Mouse (Mus musculus) E14TG2a.4 (cell line): Measurements from ENCODE around the gene Phb2.
A peak's percentile ranks its signal among the peaks of the same experiment; 100 is the strongest.

Experiments
- H3K27me3 ChIP-seq: 2 replicates; pipeline ENCODE4 v1.6.1; 2014; ENCODE audit warnings: low read length, control low read depth; ENCODE audit not compliant: insufficient read depth
- H3K36me3 ChIP-seq: 2 replicates; pipeline ENCODE4 v1.6.1; 2014; ENCODE audit warnings: low read length, control low read depth; ENCODE audit not compliant: insufficient read depth
- H3K4me1 ChIP-seq: replicated peaks from 2 replicates; pipeline ENCODE4 v1.6.1; 2014; ENCODE audit warnings: low read depth, low read length, control low read depth
- H3K4me3 ChIP-seq: replicated peaks from 2 replicates; pipeline ENCODE4 v1.5.1; 2014; ENCODE audit warnings: mild to moderate bottlenecking, low read length
- H3K9me3 ChIP-seq: 2 replicates; pipeline ENCODE4 v1.6.1; 2014; ENCODE audit warnings: low read length, control low read depth
- CTCF ChIP-seq: conservative IDR thresholded peaks from 2 replicates; pipeline ENCODE4 v1.5.1; 2014; ENCODE audit warnings: low read length
- NANOG ChIP-seq: IDR thresholded peaks from 2 replicates; pipeline ENCODE4 v1.6.1; 2014; ENCODE audit warnings: borderline replicate concordance, low read length, mixed read lengths
- POU5F1 ChIP-seq: IDR thresholded peaks from 2 replicates; pipeline ENCODE4 v1.6.1; 2014; ENCODE audit warnings: low read length, borderline replicate concordance

Phb2 gene

DNA sequence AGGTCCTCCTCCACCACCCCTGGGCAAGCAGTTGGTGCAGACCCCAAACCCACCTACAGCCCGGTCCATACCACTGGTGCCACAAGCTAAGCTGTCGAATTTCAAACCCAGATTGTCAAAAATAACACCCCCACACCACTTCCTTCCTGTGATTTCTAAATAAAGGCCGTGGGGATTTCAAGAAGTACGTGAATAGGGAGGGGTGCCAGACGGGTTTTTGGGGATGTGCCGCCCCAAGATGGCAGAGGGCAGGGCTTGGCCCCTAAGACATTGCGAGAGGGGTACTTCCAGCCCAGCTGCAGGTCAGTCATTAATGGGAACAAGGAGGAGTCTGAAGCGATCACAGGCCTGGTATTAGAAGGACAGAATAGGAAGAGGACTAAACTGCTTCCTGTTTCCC lies 11.4 kb downstream of the Phb2 start:
- H3K36me3 ChIP-seq: peaks cover 72% of the 10 kb centered on the region
- no peak overlapping the region for H3K4me3 ChIP-seq
- no peak for TF ChIP-seq NANOG
- no peaks in the 10 kb centered on the region for H3K9me3 ChIP-seq
- no peaks in the 10 kb centered on the region for H3K27me3 ChIP-seq
- H3K4me1 ChIP-seq: peaks cover 56% of the 10 kb centered on the region

DNA sequence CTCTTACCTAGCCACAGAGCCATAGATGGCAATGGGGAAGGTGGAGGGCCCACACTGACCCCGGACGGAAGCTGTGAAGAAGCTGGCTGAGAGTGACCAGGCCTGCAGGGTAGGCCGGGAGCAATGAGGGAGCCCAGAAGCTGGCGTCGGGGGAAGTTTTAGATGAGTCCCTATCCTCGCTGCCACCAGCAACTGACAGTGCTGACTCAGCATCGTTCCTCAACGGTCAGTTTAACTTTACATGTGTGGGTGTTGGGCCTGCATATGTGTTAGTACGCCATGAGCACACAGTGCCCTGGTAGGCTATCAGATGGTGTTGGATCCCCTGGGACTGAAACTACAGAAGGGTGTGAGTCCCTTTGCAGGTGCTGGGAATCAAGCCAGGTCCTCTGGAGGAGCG lies 12.3 kb downstream of the Phb2 start:
- no peak for TF ChIP-seq NANOG
- no peak for TF ChIP-seq POU5F1
- no peak for TF ChIP-seq CTCF
- no peaks in the 10 kb centered on the region for H3K27me3 ChIP-seq
- peaks cover 78% of the 10 kb centered on the region for H3K36me3 ChIP-seq
- peaks cover 50% of the 10 kb centered on the region for H3K4me1 ChIP-seq
- no peak overlapping the region for H3K4me3 ChIP-seq
- H3K9me3 ChIP-seq: no peaks in the 10 kb centered on the region

DNA sequence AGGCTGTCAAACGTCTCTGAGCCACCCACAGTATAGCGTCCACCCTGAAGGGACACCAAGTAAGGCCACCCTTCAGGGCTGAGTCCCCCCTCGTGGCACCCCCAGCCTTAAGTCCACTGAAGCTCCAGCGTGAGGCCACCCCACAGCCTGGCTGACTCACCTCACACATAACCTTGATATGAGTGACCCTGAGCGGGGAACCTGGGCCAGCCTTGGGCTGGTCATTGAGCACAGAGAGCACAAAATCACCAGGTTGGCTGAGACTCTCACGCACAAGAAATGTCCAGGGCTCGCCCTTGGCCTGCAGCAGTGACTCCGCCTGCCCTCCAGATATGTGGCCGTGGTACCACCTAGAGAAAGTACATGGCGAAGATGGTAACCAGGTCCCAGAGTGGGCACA lies 16.5 kb downstream of the Phb2 start:
- Histone ChIP-seq H3K9me3 (no peaks in the 10 kb centered on the region), H3K27me3 (no peaks in the 10 kb centered on the region), H3K4me3 (no peak overlapping the region), H3K4me1 (peaks cover 55% of the 10 kb centered on the region), H3K36me3 (peaks cover 75% of the 10 kb centered on the region)
- TF ChIP-seq CTCF: no peak
- no peak for TF ChIP-seq NANOG
- no peak for TF ChIP-seq POU5F1

DNA sequence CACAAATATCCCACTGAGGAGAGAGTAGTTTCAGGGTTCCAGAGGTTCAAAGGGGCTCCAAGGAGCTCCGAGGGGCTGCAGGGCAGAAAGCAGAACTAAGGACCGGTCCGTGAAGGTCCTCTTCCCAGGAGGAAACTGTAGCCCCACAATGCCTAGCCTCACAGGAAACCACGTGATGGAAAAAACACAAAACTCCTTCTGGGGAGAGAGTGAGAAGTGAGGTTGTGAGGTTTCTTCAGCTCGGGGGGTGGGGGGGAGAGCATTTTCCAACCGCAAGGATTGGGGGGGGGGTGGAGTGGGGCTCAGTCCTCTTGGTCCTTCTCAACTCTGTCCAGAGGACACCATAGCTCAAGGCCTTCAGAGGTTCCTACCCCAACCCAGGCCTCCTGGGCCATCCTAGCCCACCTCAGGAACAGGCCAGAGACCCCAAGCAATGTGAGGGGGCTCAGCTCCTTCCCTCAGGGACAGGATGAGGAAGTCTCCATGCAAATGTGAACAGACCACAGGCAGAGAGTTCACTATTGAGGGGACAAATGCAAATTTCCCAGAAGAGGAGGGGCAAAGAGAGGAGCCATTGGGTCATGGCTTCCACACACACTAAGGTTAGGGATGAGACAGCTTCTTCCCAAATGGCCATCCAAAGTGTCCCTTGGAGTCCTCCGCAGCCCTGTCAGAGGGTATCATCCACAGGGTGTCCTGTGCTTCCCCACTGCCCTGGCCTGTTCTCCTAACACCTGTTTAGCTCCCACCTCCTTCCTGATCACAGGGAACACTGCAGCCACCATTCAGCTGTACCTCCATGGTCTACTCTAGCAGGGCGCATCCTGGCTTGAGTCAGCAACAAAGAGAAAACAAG lies 17.9 kb downstream of the Phb2 start:
- no peaks in the 10 kb centered on the region for H3K9me3 ChIP-seq
- peaks cover 61% of the 10 kb centered on the region for H3K36me3 ChIP-seq
- H3K27me3 ChIP-seq: no peaks in the 10 kb centered on the region
- no peak overlapping the region for H3K4me3 ChIP-seq
- H3K4me1 ChIP-seq: peaks cover 53% of the 10 kb centered on the region
- TF ChIP-seq POU5F1: no peak
- TF ChIP-seq NANOG: no peak
- TF ChIP-seq CTCF: no peak

DNA sequence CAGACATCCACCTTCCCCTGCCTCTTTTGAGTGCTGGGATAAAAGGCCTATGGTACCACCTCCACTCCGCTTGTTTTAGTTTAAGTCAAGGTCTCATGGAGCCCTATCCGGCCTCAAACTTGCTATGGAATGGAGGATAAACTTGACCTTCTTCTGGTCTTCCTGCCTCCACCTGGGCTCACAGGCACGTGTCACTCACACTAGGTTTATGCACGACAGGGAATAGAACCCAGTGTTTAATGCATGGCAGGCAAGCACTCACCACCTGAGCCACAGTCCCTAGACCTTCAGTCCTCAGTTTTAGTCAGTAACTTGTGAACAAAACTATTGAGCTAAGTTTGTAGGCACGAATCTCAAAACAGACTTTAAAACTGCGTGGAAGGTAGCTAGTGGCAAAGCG lies 18.9 kb downstream of the Phb2 start:
- TF ChIP-seq POU5F1 (no peak), NANOG (no peak), CTCF (no peak)
- Histone ChIP-seq H3K36me3 (peaks cover 51% of the 10 kb centered on the region), H3K4me3 (no peak overlapping the region), H3K4me1 (peaks cover 53% of the 10 kb centered on the region), H3K9me3 (no peaks in the 10 kb centered on the region), H3K27me3 (no peaks in the 10 kb centered on the region)

DNA sequence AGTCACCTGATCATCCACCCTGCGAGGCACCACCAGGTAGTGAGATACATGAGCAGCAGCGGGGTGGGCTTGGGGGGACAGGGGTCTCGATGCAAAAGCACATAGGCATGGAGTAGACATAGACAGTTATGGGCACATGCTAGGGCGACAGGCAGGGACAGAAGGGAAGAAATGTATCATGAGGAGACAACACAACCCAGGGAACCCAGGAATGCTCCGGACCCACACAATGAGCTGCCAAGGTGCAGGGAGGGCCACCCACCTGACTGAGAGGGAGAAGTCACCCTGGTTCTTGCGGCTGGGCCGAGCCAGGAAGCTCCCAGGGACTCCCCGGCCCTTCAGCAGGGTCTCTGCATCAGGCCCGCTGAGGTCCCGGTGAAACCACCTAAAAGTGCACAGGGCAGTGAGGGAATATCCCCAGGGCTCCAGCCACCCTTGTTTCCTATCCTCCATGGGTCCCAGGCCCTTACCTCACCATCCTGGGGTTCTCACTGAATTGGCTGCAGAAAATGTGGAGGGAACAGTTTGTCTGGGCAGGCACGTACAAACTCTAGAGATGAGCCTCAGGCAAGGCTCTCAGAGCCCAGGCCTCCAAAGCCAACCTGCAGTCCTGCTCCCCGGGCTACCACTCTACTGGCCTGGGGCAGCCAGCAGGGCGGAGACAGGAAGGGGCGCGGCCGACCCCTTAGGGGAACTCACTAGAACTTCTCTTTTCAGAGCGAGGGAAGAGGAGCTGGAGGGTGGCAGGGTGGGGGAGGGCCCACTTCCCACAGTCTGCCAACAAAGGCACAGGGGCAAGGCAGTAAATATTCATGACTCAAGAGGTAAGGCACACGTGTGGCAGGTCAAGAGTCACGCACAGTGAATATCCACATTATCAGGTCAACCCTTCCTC lies 20.6 kb downstream of the Phb2 start:
- Histone ChIP-seq H3K4me1 (peaks cover 60% of the 10 kb centered on the region), H3K9me3 (no peaks in the 10 kb centered on the region), H3K36me3 (peaks cover 37% of the 10 kb centered on the region), H3K4me3 (peak overlapping the region; percentile 76), H3K27me3 (no peaks in the 10 kb centered on the region)
- TF ChIP-seq POU5F1 (no peak), CTCF (no peak), NANOG (no peak)

DNA sequence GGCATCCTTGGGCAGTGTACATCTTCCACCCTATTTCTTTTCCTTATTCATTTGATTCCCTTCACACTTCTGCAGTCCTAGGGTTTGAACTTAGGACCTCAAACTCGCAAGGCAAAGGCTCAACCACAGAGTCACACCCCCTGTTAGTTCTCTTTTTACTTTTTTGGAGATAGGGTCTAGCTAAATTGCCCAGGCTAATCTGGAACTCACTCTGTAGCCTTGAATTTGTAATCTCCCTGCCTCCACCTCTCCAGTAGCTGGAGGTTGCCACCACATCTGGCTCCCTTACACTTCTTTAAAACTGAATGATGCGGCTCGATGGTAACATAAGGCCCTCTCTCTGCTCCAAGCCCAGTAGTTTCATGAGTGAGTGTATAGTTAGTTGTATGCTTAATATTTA lies 22.3 kb downstream of the Phb2 start:
- Histone ChIP-seq H3K4me1 (peaks cover 65% of the 10 kb centered on the region), H3K9me3 (no peaks in the 10 kb centered on the region)
- TF ChIP-seq POU5F1: no peak
- TF ChIP-seq CTCF: no peak
- no peak for TF ChIP-seq NANOG

DNA sequence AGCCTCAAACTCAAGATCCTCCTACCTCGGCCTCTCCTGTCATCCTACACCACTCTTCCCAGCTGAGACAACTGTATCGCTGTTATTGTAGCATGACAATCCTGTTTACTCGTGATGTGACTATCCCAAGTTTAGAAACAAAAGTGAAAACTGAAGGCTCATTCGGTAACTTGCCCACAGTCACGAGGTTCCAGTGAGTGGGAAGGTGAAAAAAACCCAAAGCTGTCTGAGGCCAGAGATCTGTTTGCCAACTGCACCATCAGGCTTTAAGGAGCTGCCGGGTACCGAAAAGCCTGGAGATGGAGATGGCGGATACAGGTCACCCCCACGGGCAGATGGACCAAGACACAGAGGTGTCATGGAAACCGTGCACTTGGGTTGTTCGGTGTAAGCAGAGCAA lies 24.9 kb downstream of the Phb2 start:
- no peak overlapping the region for H3K4me3 ChIP-seq
- H3K36me3 ChIP-seq: 0 out of 2 replicates have a peak, but pooled peaks cover 2% of the 10 kb centered on the region
- H3K4me1 ChIP-seq: peaks cover 67% of the 10 kb centered on the region
- no peaks in the 10 kb centered on the region for H3K9me3 ChIP-seq
- H3K27me3 ChIP-seq: no peaks in the 10 kb centered on the region
- TF ChIP-seq NANOG (no peak), CTCF (no peak), POU5F1 (no peak)

More for the DNA sequence above, 22.3 kb downstream of the Phb2 start:
- no peaks in the 10 kb centered on the region for H3K27me3 ChIP-seq
- H3K36me3 ChIP-seq: peaks cover 23% of the 10 kb centered on the region
- no peak overlapping the region for H3K4me3 ChIP-seq

DNA sequence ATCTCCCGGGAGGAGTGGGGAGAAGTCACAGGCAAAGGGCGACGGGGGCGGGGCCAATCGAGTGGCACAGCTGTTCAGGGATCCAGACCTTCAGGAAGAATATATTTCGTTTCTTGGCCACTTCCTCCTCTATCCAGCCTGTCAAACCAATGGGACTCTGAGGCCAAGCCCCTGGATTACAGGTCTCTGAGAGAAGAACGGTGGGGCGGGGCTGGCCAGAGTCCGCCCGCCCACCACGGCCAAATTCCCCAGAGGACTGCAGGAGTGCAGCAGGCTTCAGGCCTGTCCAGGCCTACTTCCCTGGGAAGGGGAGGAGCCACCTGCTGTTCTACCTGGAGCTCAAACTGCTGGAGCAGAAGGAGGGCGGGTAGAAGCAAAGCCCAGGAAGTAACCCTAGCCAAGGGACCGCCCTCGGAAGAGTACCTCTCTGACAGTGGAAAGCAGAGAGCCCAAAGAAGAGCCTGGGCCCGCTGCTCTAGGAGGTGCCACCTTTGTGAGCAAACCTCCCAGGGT lies 26.4 kb downstream of the Phb2 start, which contains the start of gene Ptpn6:
TSS of gene Ptpn6 (minus strand) at position 204 of the 513 bp plus-strand sequence.
- peaks cover 10% of the 10 kb centered on the region for H3K36me3 ChIP-seq
- no peaks in the 10 kb centered on the region; the same call in 1 of the 2 replicates for H3K27me3 ChIP-seq
- H3K9me3 ChIP-seq: no peaks in the 10 kb centered on the region
- TF ChIP-seq POU5F1: no peak
- TF ChIP-seq NANOG: no peak
- TF ChIP-seq CTCF: no peak
- H3K4me1 ChIP-seq: peaks cover 67% of the 10 kb centered on the region
- peak within 1 kb of the TSS; percentile 86 for H3K4me3 ChIP-seq
